In the genomic region with DNA sequence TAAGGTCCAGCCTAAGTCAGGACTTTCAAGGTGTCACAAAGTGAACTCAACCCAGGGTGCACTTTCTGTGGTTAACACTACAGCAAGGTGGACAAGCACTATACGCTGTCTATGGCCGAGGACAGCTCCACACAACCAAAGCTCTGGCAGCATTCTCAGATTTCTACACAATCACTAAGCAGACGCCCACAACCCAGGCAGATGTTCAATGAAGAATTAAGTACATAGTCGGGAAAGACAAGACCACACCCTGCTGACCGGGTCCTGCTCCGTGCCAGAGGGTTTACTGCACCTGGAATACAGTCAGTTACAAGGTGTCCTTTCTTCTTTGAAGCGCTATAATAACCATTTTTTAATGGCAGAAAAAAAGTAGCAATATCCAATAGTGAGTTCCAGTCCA, we compare ENCODE assay signal across 17 mouse cellular contexts.
"Had no signal": no experiment of that assay in that cellular context is flagged by ENCODE, and none has a peak within 500 bp of the region (broad histone marks: within the 10 kb centered on the region; RNA-seq: fewer than 3 reads in every experiment).

No protein-coding gene starts in this region.

- H3K9me3 ChIP-seq: limb, embryonic 12.5 days; limb, embryonic 15.5 days; liver, embryonic 13.5 days had no signal

- H3K27ac ChIP-seq: limb, embryonic 12.5 days; limb, embryonic 15.5 days; liver, embryonic 13.5 days had no signal

- H3K9ac ChIP-seq: limb, embryonic 12.5 days; limb, embryonic 15.5 days; liver, embryonic 13.5 days had no signal

- H3K4me3 ChIP-seq: limb, embryonic 12.5 days; limb, embryonic 15.5 days; liver, embryonic 13.5 days had no signal

- DNase-seq: kidney, adult 18-20 months; kidney, adult 9 months; kidney, postnatal 14 days; kidney, postnatal 4 days; left cerebral cortex, postnatal 4 days; liver, embryonic 13.5 days; lung, adult 2 months; lung, postnatal 14 days; lung, postnatal 4 days; midbrain, embryonic 14.5 days; right cerebral cortex, adult 18-20 months; right cerebral cortex, postnatal 14 days; right cerebral cortex, postnatal 4 days; thymus, postnatal 25 days had no signal

- H3K27me3 ChIP-seq: limb, embryonic 12.5 days; limb, embryonic 15.5 days; liver, embryonic 13.5 days had no signal

- H3K4me2 ChIP-seq: limb, embryonic 12.5 days; limb, embryonic 15.5 days; liver, embryonic 13.5 days; midbrain, embryonic 11.5 days had no signal
